Mouse (Mus musculus) macrophage (primary cell): Measurements from ENCODE around the gene Onecut1. TPM values are rescaled to one million over a fixed set of nuclear protein-coding genes. Genes with fewer than 3 reads are reported as not detected.

Source experiments
- H3K27ac ChIP-seq: fragments of 350-480 bp; formaldehyde crosslinking; 2 replicates; pipeline ENCODE4 v1.9.0; 2021
- H3K36me3 ChIP-seq: fragments of 350-480 bp; formaldehyde crosslinking; 2 replicates; pipeline ENCODE4 v1.9.0; 2021; ENCODE audit errors: inconsistent target
- H3K4me3 ChIP-seq: fragments of 350-480 bp; formaldehyde crosslinking; 2 replicates; pipeline ENCODE4 v1.9.0; 2021; ENCODE audit errors: inconsistent target
- H3K79me2 ChIP-seq: fragments of 350-480 bp; formaldehyde crosslinking; 2 replicates; pipeline ENCODE4 v1.9.0; 2021; ENCODE audit errors: inconsistent target
- WGBS: methylation state at CpG from one replicate; pipeline ENCODE4 v1.1.7; 2026; ENCODE audit warnings: inconsistent platforms; ENCODE audit not compliant: missing documents; 5-methylcytosine and 5-hydroxymethylcytosine counted together
- polyA plus RNA-seq: library from polyadenylated mRNA; stranded (reverse); fragments of 250-400 nt; gene quantifications from 3 replicates; pipeline ENCODE4 v1.2.4, GENCODE M21; 2018; ENCODE audit warnings: inconsistent platforms

Onecut1 gene
- polyA plus RNA-seq, 1 experiment from 2014 or later = not detected

DNA sequence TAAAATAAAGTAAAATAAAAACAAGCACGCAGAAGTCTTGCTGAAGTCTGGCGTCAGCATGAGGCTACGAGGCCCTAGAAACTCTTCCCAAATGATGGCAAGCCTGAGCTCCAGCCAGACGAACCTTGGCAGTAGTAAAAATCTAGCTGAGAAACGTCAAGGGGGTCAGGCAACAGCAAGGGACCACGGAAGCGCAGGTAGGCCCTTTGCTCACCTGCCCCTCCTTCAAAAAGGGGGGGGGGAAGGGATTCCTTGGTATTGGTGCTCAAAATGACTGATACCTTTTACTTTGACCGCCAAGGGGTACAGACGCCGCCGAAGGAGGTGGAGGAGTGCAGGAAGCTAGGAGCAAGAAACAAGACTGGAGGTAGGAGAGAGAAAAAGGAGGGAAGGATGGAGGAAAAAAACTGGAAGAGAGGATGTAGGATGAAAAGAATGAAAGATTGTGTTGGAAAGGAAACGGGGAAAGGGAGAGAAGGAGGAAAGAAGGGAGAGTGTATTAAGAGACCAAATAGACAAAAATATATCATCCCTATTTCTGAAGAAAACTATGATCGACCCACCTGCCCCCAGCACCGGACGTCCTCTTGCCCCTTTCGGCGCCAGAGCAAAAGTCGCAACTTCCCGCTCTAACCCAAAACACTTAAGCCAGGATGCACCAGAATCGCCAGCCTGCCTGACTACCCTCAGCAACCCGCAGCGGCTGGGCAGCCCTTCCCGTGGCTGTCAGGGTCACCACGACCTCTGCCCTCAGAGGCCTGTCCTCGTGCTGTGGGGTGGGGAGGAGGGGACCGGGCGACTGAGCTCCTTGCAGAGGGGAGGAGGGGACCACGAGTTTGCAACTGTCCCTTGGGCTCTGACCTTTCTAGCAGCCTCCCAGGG is 8.3 kb upstream of the Onecut1 start:
- 4% methylated on average over 28 of the region's 28 CpGs for WGBS
- Histone ChIP-seq H3K79me2 (no peaks in the 10 kb centered on the region), H3K4me3 (no peak overlapping the region), H3K36me3 (no peaks in the 10 kb centered on the region), H3K27ac (no peak overlapping the region)

DNA sequence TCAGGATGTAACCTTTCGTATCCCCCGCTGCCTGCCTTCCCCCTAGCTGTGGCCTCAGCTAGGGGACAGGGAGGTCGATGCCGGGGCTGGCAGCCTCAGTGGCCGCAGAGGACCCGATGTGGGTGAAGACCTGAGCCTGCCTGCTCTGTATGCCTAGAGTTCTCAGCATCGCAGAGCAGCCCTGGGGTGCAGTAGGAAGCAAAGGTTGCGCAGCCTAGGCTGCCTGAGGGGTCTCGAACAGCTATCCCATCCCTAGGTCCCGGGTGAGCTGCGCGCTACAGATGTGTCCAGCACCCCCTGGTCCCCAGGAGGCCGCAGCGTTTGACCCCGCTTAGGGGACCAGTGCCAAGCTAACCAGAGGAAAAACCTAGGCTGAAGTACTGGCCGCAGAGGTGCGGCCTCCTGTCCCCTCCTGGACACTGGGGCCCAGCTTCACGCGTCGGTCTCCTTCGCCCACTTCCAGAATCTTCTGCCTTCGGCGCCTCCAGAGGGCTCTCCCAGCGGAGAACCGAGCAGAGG is 7.6 kb upstream of the Onecut1 start:
- Histone ChIP-seq H3K4me3 (no peak overlapping the region), H3K79me2 (no peaks in the 10 kb centered on the region), H3K27ac (no peak overlapping the region), H3K36me3 (no peaks in the 10 kb centered on the region)
- WGBS = 11% methylated on average over 22 of the region's 25 CpGs

DNA sequence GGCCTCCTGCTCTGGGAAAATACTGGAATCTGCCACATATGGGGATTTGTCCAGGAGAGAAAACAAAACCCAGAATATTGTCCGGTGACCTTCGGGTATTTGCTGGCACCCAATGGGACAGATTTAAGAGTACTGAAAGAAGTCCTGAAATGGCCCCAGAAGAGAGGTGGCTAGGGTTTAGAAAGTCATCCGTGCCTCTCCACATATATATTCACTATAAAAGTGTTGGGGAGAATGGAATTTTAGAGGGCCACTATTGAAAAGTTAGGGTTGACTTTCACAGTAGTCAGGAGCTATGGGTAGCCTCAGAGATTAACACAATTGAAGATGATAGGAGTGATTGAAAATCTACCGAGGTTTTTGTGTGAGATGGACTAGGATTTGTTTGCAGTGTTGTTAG is 6.3 kb upstream of the Onecut1 start:
- Histone ChIP-seq H3K36me3 (no peaks in the 10 kb centered on the region), H3K79me2 (no peaks in the 10 kb centered on the region), H3K4me3 (no peak overlapping the region), H3K27ac (no peak overlapping the region)
- WGBS = 4% methylated on average over 4 of the region's 4 CpGs

DNA sequence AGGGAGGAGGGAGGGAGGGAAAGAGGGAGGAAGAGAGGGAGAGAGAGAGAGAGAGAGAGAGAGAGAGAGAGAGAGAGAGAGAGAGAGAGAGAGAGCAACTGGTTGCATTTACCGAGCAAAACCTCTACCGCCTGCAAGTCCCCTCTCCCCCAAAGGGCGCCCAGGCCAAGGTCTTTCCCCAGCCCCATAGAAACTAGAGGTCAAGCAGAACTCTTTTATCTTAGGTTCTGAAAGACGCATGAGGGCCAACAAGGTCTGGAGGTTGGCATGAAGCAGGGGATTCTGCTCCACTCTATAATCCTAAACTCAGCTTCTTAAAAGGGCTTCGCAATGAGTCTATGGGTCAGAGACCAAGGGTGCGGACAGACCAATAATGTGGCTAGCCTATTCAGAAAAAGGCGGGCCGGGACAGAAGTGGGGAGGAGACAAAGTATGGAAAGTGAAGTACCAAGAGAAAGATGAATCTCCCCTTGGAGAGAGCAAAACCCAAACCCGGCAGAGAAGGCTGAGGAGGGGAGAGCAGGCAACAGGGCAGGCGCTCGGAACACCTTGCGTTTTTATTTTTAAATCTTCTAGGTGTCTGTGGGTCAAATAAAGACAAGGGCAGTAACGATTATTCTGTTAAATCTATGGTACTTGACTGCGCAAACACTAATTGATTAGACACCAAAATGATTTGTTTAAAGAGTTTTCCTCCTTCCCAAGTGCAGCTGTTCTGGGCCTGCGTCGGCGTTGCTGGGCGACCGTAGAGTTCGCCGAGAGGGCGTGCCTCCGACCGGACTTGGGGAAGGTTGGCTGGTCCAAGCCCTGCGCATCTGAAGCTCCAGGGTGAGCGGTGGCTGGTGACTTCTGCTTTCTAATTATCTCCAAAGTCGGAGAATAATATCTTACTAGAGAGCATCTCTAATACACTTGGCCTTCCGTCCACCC is 4.9 kb upstream of the Onecut1 start:
- WGBS = 10% methylated on average over 26 of the region's 28 CpGs
- no peak overlapping the region for H3K27ac ChIP-seq
- H3K79me2 ChIP-seq = no peaks in the 10 kb centered on the region
- H3K36me3 ChIP-seq = no peaks in the 10 kb centered on the region
- no peak overlapping the region for H3K4me3 ChIP-seq

DNA sequence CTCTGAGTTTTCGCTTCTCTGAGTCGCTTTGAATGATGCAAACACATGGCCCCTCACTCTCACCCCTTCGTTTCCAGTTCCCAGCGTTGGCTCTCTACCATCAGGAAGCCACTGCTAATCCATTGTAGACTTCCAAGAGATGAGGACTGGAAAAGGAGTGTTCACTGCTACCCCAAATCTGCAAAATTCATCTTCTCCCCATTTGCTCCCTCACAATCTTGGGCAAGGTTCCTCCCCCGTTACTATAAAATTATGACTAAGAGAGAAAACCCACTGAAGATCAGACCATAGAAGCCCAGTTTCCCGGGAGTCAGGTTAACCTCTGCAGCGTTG is 4.2 kb upstream of the Onecut1 start:
- Histone ChIP-seq H3K79me2 (no peaks in the 10 kb centered on the region), H3K27ac (no peak overlapping the region), H3K36me3 (no peaks in the 10 kb centered on the region), H3K4me3 (no peak overlapping the region)
- WGBS = 9% methylated on average over 7 of the region's 7 CpGs

DNA sequence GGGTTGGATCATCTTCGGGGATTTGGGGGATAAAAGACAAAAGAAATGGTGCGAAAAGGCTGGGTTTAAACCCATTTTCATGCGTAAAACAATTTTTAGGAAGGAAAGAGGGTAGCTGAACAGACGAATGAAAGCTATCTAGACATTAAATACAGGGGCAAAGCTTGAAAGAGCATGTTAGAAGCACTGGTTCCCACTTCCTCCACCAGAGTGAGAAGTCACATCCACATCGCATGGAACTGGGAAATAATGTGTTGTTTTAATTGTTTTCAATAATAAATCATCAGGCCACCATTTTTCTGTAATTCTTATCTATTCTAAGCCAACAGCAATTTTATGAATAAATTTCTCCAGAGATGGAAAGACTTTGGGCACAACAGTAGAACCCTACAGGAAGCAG is 3.6 kb upstream of the Onecut1 start:
- Histone ChIP-seq H3K27ac (no peak overlapping the region), H3K4me3 (no peak overlapping the region), H3K79me2 (no peaks in the 10 kb centered on the region), H3K36me3 (no peaks in the 10 kb centered on the region)
- 6% methylated on average over 5 of the region's 5 CpGs for WGBS

DNA sequence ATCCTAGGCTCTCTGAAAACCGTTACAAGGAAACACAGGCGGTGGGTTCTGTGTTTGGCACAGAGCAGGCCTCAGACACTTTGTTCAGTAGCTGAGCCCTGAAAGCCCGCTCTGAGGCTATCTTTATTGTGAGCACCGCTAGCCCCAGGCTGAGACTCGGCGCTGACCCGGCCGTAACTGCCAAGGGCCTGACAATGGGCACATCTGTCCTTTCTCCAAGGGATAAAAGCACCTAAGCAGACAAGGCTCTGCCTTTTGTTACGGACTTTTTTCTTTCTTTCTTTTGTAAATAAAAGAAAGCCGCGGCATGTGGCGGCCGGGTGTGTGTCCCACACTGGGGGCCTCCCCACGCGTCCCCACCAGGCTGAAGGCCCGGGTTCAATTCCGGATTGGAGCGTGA is 1.3 kb upstream of the Onecut1 start:
- H3K4me3 ChIP-seq = no peak overlapping the region
- 21% methylated on average over 18 of the region's 18 CpGs for WGBS
- H3K27ac ChIP-seq = no peak overlapping the region
- no peaks in the 10 kb centered on the region for H3K36me3 ChIP-seq
- no peaks in the 10 kb centered on the region for H3K79me2 ChIP-seq

DNA sequence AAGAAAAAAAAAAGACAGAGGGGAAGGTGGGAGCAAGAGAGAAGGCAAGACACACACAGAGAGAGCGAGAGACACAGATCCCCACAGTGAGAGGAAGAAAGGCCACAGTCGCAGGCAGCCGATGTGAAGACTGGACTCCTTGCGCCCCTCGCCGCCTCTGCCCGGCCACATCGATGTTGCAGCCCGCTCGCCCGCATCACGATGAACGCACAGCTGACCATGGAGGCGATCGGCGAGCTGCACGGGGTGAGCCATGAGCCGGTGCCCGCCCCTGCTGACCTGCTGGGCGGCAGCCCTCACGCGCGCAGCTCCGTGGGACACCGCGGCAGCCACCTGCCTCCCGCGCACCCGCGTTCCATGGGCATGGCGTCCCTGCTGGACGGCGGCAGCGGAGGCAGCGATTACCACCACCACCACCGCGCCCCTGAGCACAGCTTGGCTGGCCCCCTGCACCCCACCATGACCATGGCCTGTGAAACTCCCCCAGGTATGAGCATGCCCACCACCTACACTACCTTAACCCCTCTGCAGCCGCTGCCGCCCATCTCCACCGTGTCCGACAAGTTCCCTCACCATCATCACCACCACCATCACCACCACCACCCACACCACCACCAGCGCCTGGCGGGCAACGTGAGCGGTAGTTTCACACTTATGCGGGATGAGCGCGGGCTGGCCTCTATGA is 517 bp downstream of the Onecut1 start:
- 2% methylated on average over 43 of the region's 48 CpGs for WGBS
- Histone ChIP-seq H3K4me3 (no peak overlapping the region), H3K27ac (no peak overlapping the region), H3K79me2 (no peaks in the 10 kb centered on the region), H3K36me3 (no peaks in the 10 kb centered on the region)

DNA sequence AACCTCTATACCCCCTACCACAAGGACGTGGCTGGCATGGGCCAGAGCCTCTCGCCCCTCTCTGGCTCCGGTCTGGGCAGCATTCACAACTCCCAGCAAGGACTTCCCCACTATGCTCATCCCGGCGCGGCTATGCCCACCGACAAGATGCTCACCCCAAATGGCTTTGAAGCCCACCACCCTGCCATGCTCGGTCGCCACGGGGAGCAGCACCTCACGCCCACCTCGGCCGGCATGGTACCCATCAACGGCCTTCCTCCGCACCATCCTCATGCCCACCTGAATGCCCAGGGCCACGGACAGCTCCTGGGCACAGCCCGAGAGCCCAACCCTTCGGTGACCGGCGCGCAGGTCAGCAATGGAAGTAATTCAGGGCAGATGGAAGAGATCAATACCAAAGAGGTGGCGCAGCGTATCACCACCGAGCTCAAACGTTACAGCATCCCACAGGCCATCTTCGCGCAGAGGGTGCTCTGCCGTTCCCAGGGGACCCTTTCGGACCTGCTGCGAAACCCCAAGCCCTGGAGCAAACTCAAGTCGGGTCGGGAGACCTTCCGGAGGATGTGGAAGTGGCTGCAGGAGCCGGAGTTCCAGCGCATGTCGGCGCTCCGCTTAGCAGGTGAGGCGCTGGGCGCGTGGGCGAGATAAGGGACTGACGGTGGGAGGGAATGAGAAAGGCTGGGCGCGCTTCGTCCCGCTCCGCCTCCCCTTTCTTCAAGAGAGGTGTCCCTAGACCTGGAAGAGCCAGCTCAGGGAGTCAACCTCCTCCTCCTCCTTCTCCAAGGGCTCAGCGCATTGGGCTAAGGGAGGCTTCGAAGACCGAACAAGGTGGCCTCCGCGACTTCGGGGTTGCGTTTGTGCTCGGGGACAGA is 1.3 kb downstream of the Onecut1 start:
- Histone ChIP-seq H3K4me3 (no peak overlapping the region), H3K27ac (no peak overlapping the region), H3K79me2 (no peaks in the 10 kb centered on the region), H3K36me3 (no peaks in the 10 kb centered on the region)
- WGBS = 9% methylated on average over 56 of the region's 56 CpGs

DNA sequence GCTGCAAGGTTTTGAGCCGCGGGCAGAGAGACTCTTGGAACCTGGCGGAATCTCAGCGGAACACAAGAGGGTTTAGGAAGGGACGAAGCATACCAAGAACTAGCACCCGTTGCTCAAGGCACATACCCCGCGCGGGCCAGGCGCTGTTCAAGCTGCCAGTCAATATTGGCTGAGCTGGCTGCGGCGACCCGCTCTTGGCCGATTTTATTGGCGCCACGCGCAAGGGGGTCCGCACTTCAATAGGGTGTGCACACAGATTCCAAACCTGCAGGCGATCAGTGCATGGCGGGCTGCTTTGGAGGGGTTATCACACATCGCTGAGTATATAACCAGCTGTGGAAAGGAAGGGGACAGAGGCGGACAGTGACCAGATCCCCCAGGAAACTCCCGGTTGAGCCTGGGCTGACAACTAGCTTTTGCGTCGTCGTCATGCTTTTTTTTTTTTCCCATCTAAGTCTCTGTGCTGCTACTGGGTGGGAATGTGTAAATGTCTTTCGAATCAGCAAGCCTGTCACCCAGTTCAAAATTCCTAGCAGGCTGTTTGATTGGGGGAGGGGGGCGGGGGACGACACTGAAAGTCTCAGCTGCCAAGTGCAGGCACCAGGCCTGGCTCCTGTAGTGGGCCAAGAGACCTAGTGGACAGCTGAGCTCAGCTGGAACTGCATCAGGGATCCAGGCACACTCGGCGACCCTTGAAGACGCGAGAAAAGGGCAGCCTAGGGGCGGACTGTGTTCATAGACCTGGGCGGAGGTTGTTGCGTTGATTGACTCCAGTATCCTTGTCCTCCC is 2.1 kb downstream of the Onecut1 start:
- no peak overlapping the region for H3K27ac ChIP-seq
- H3K4me3 ChIP-seq = no peak overlapping the region
- H3K79me2 ChIP-seq = no peaks in the 10 kb centered on the region
- 8% methylated on average over 36 of the region's 36 CpGs for WGBS
- no peaks in the 10 kb centered on the region for H3K36me3 ChIP-seq

DNA sequence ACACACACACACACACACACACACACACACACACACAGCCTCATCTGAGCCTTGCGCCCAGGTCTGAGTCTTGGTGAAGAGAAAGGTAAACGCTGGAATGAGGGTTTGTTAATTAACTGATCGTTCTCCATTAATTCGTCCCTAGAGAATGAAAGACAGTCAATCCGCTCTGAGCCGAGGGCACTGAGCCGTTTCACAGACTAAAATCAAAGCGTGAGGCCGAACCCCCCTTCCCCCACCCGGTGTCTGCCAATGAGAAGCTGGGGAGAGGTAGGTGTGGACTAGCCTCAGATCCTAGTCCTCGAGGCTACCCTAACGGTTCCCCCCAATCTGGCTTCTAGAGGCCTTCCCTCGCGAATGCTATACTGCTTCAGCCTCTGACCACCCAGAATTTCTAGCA is 2.8 kb downstream of the Onecut1 start:
- Histone ChIP-seq H3K4me3 (no peak overlapping the region), H3K36me3 (no peaks in the 10 kb centered on the region), H3K27ac (no peak overlapping the region), H3K79me2 (no peaks in the 10 kb centered on the region)
- WGBS = 10% methylated on average over 13 of the region's 14 CpGs

DNA sequence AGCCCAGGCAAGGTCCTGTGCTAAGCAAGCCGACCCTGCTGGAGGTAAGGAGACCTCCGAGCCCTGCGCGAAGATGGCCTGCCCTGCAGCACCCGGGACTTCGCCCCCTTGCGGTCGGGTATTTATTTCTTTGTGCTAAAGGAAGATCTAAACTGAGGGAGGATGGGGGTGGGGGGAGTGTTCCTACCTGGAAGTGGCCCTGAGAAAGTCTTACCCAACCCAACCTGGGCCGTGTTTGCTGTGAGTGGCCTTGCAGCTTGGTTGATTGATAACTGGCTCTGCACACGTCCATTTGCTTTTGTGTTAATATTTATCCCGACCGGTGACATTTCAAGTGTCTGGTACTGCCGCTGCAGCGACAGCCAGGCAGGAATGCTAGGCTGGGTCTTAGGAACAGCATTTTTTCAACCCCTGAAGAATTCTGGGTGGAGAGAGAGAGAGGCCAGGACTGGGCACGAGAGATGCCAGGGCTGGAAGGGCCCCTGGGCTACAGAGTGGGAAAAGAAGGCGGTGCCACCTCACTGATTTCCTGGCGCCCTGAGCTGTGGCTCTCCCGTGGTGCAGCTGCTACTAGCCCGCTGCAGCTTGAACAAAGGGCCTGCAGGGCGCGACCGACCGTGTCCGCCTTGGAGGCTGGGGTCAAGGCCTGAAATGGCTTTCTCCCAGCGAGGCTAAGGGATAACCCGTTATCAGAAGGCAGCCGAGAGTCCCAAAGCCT is 5.0 kb downstream of the Onecut1 start:
- Histone ChIP-seq H3K36me3 (no peaks in the 10 kb centered on the region), H3K4me3 (no peak overlapping the region), H3K27ac (no peak overlapping the region), H3K79me2 (no peaks in the 10 kb centered on the region)
- WGBS = 19% methylated on average over 27 of the region's 27 CpGs
